Mouse (Mus musculus) stomach, postnatal 0 days (tissue): ENCODE measurements around the gene Bmpr2. TPM values are rescaled to one million over a fixed set of nuclear protein-coding genes. Genes with fewer than 3 reads are reported as not detected.

Experiments used
- ATAC-seq: fragments of 200-750 bp; cut with Nextera tagmentation; 2 replicates; pipeline ENCODE4 v1.8.0; 2017; ENCODE audit not compliant: low FRiP score, low TSS enrichment
- DNase-seq: peaks from one replicate; pipeline ENCODE4 v3.0.0-alpha.2; 2016; ENCODE audit warnings: low spot score
- H3K27ac ChIP-seq: fragments of 300-500 bp; sonication (generic); replicated peaks from 2 replicates; pipeline ENCODE4 v1.5.1; 2014; ENCODE audit warnings: mild to moderate bottlenecking, control low read depth
- H3K27me3 ChIP-seq: fragments of 300-500 bp; sonication (generic); 2 replicates; pipeline ENCODE4 v1.6.1; 2014; ENCODE audit warnings: low read length; ENCODE audit not compliant: control insufficient read depth, insufficient read depth
- H3K36me3 ChIP-seq: fragments of 300-500 bp; sonication (generic); 2 replicates; pipeline ENCODE4 v1.6.1; 2014; ENCODE audit warnings: low read length, mixed read lengths; ENCODE audit not compliant: control insufficient read depth, insufficient read depth
- H3K4me1 ChIP-seq: fragments of 300-500 bp; sonication (generic); replicated peaks from 2 replicates; pipeline ENCODE4 v1.6.1; 2014; ENCODE audit warnings: antibody characterized with exemption; ENCODE audit not compliant: control insufficient read depth, insufficient read depth
- H3K4me2 ChIP-seq: fragments of 300-500 bp; sonication (generic); replicated peaks from 2 replicates; pipeline ENCODE4 v1.6.1; 2014; ENCODE audit warnings: low read depth, mild to moderate bottlenecking, control low read depth, moderate library complexity
- H3K4me3 ChIP-seq: fragments of 300-500 bp; sonication (generic); 2 replicates; pipeline ENCODE4 v1.5.1; 2014; ENCODE audit warnings: low read depth, low read length, control low read depth
- H3K9ac ChIP-seq: fragments of 300-500 bp; sonication (generic); 2 replicates; pipeline ENCODE4 v1.6.1; 2014; ENCODE audit warnings: mild to moderate bottlenecking, low read length, control low read depth, mixed read lengths
- H3K9me3 ChIP-seq: fragments of 300-500 bp; sonication (generic); 2 replicates; pipeline ENCODE4 v1.6.1; 2016; ENCODE audit warnings: low read length; ENCODE audit not compliant: control insufficient read depth
- CTCF ChIP-seq: IDR thresholded peaks from 2 replicates; pipeline ENCODE4 v1.5.1; 2016; ENCODE audit warnings: antibody characterized with exemption, low read depth, mild to moderate bottlenecking, moderate library complexity
- EP300 ChIP-seq: optimal IDR thresholded peaks from 2 replicates; pipeline ENCODE3; 2016; ENCODE audit warnings: antibody characterized with exemption
- WGBS: fragments of 180-500 bp; shearing (Covaris S2); extraction: QIAGEN DNeasy Blood & Tissue Kit; methylation state at CpG from one replicate; pipeline ENCODE4 v1.1.7; 2014; 5-methylcytosine and 5-hydroxymethylcytosine counted together
- polyA plus RNA-seq: library from polyadenylated mRNA; unstranded; fragments of >200 nt; fragmentation: Nextera tagmentation; extraction: Ambion mirVana; gene quantifications from 2 replicates; pipeline ENCODE4 v1.2.1, GENCODE M21; 2015

Gene Bmpr2
- polyA plus RNA-seq, 1 experiment from 2014 or later, result 5.2 TPM

DNA sequence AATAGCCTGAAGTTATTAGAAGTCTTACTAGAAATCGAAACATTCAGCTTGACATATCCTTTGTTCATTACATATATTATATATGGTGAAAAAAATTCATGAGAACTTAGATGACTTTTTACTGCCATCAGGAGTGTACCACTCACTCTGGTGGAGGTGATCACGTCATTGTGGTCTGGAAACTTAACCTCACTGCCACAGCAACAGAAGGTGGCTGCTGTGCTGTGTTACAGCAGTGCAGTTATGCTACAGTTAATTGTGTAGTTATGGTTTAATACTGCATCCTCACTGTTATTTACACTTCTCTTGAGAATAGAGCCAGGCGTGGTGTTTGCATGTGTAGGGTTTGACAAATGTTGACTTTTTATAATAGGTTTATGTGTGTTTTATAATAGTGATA, 154.2 kb downstream of the Bmpr2 start:
- no peak overlapping the region for H3K4me2 ChIP-seq
- no peak overlapping the region for H3K9ac ChIP-seq
- no peaks in the 10 kb centered on the region for H3K9me3 ChIP-seq
- H3K4me1 ChIP-seq, result 0 out of 2 replicates have a peak, but pooled peaks cover 3% of the 10 kb centered on the region
- H3K36me3 ChIP-seq, result no peaks in the 10 kb centered on the region
- DNase-seq, result no peak
- no peak overlapping the region for H3K4me3 ChIP-seq
- no peak overlapping the region for H3K27ac ChIP-seq
- WGBS, result 67% methylated on average over 3 of the region's 3 CpGs
- ATAC-seq, result no peak
- no peaks in the 10 kb centered on the region for H3K27me3 ChIP-seq
- TF ChIP-seq EP300 (no peak), CTCF (no peak)

DNA sequence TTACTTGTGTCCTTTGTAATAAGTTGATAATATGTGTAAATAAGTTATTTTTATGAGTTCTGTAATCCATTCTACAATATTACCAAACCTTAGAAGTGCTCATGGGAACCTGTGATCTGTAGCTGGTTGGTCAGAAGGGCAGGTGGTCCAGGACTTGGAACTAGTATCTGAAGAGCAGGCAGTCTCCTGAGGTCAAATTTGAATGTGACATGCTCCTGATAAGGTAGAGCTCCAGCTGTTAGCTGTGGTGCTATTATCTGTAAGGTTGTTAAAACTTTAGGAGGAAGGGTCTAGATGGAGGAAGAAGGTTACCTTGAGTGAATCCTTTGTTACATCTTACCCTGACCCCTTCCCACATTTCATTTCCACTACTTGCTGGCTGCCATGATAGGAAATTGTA, 154.9 kb downstream of the Bmpr2 start:
- ATAC-seq (no peak), DNase-seq (no peak)
- Histone ChIP-seq H3K27ac (no peak overlapping the region), H3K9me3 (no peaks in the 10 kb centered on the region), H3K4me3 (no peak overlapping the region), H3K4me2 (no peak overlapping the region), H3K4me1 (0 out of 2 replicates have a peak, but pooled peaks cover 3% of the 10 kb centered on the region), H3K36me3 (no peaks in the 10 kb centered on the region), H3K9ac (no peak overlapping the region), H3K27me3 (no peaks in the 10 kb centered on the region)
- no peak for TF ChIP-seq EP300
- no peak for TF ChIP-seq CTCF

DNA sequence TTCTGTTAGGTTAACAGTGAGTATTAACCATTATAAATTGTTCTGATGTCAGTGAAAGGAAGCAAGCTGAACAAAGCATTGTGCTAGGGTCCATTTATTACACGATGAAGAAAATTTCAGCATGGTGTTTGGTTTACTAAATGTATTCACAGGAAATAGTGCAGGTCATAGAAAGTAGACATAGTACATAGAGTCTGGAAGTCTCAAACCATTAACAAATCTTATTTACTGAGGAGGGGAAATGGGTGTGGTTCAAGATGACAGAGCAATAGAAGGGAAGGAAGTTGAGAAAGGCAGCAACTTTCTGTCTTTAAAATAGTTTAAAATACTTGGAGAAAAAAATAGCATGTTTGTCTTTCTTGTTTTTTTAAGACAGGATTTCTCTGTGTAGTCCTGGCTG, 160.0 kb downstream of the Bmpr2 start:
- no peak for DNase-seq
- no peak overlapping the region for H3K27ac ChIP-seq
- no peak overlapping the region for H3K4me2 ChIP-seq
- H3K36me3 ChIP-seq, result no peaks in the 10 kb centered on the region
- H3K9me3 ChIP-seq, result no peaks in the 10 kb centered on the region
- WGBS, result 36% methylated on average over 1 of the region's 1 CpGs
- no peak overlapping the region for H3K4me3 ChIP-seq
- no peak overlapping the region for H3K9ac ChIP-seq
- no peak for TF ChIP-seq EP300
- TF ChIP-seq CTCF, result no peak
- H3K4me1 ChIP-seq, result no peaks in the 10 kb centered on the region
- ATAC-seq, result no peak
- no peaks in the 10 kb centered on the region for H3K27me3 ChIP-seq

DNA sequence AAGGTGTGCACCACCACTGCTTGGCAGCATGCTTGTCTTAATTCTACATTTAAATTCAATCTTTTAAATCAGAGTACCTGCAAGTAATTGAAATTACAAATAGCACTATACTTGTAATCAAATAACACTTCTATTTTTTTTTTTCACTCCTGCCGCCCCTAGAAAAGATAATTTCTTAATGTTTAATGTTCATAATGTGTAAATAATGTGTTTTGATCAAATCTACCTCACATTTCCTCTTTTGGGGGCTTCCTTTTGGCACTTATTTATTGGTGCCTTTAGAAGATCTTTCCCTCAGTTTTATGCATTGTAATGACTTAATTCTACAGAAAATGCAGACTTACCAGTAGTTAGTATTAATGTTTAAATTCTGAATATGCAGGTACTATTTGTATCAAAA, 160.5 kb downstream of the Bmpr2 start:
- no peak overlapping the region for H3K9ac ChIP-seq
- no peaks in the 10 kb centered on the region for H3K27me3 ChIP-seq
- no peak overlapping the region for H3K4me3 ChIP-seq
- no peak for ATAC-seq
- no peaks in the 10 kb centered on the region for H3K36me3 ChIP-seq
- no peaks in the 10 kb centered on the region for H3K4me1 ChIP-seq
- no peak overlapping the region for H3K27ac ChIP-seq
- DNase-seq, result no peak
- no peak overlapping the region for H3K4me2 ChIP-seq
- H3K9me3 ChIP-seq, result no peaks in the 10 kb centered on the region
- no peak for TF ChIP-seq EP300
- no peak for TF ChIP-seq CTCF
- 81% methylated on average over 1 of the region's 1 CpGs for WGBS

DNA sequence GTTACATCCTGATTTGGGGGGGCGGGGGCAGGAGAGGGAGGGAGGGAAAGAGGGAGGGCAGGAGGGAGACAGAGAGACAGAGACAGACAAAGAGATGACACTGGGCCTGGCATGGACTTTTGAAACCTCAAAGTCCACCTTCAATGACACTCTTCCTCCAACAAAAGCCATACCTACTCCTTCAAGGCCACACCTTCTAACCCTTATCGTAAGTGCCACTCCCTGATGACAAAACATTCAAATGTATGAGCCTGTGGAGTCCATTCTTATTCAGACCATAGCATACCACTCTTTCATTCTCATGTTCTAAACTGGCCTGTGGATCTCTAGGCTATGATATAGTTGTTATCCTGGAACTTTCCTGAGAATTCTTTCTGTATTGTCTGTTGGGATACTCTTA, 161.2 kb downstream of the Bmpr2 start:
- H3K27me3 ChIP-seq, result no peaks in the 10 kb centered on the region
- no peaks in the 10 kb centered on the region for H3K36me3 ChIP-seq
- DNase-seq (no peak), ATAC-seq (no peak)
- H3K4me2 ChIP-seq, result no peak overlapping the region
- TF ChIP-seq CTCF (no peak), EP300 (no peak)
- 80% methylated on average over 2 of the region's 2 CpGs for WGBS
- no peaks in the 10 kb centered on the region for H3K4me1 ChIP-seq
- H3K27ac ChIP-seq, result no peak overlapping the region
- no peak overlapping the region for H3K9ac ChIP-seq
- no peaks in the 10 kb centered on the region for H3K9me3 ChIP-seq
- H3K4me3 ChIP-seq, result no peak overlapping the region

DNA sequence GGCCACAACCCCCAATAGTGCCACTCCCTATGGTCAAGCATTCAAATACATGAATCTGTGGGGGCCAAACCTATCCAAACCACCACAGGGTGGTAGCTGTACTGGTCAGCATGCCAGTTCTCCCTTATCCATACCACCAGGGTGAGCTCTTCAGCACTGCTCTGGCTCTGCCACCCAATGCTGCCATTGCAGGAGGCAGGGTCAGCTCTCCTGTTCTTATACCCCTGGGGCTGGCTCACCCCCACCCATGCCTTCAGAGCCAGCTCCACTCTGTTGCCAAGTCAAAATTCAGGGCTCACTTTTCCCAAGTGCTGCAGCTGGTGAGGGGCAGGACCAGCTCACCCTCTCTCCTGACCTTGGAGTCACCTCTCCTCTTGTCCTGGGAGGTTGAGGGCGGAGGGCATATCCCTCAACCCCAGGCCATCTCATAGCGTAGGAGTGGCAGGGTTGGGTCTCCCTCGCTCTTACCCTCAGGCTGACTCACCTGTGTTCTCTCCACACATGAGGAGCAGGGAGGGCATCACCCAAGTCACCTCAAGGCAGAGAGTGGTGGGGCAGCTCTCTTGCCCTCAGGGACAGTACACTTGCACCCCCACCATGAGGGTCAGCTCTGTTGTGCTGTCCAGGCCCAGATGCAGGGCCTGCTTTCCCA, 162.9 kb downstream of the Bmpr2 start:
- TF ChIP-seq CTCF, result no peak
- no peak for TF ChIP-seq EP300
- DNase-seq, result no peak
- H3K36me3 ChIP-seq, result no peaks in the 10 kb centered on the region
- no peaks in the 10 kb centered on the region for H3K4me1 ChIP-seq
- 92% methylated on average over 3 of the region's 3 CpGs for WGBS
- H3K4me2 ChIP-seq, result no peak overlapping the region
- peak; percentile 59; the same call in 1 of the 2 replicates for ATAC-seq
- no peaks in the 10 kb centered on the region for H3K9me3 ChIP-seq
- H3K9ac ChIP-seq, result no peak overlapping the region
- no peak overlapping the region for H3K4me3 ChIP-seq
- no peak overlapping the region for H3K27ac ChIP-seq
- H3K27me3 ChIP-seq, result no peaks in the 10 kb centered on the region
